Mouse (Mus musculus): Measurements from ENCODE around the gene Tmem132b.
"Not testable (repeated sequence)": the region's sequence is repeated elsewhere in the genome, so short reads cannot be mapped to it uniquely, and the experiment has no call there.

Tmem132b gene

DNA sequence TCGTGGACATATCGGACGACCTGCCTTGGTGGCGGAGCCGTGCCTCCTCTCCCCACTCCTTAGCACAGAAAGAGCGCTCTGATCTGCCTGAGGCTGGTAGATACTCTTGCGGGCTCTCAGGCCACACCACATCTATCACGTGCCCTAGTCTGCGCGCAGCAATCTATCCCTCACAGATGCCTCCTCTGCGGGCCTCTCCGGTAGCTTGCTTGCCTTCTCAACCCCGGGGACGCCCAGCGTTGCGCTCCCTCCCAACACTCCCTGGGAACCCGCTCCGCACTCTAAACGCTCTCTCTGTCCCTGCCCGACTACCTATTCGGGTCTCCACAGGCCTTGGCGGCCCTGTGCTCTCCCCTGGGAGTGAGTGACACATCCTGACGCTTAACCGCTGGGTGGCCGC is at the start of gene Tmem132b:
Gene Tmem132b, plus strand, starts transcription at position 141 of the 400 bp plus-strand sequence.
- peak; percentile 81 for DNase-seq (ENCODE audit: low read depth, low spot score)

DNA sequence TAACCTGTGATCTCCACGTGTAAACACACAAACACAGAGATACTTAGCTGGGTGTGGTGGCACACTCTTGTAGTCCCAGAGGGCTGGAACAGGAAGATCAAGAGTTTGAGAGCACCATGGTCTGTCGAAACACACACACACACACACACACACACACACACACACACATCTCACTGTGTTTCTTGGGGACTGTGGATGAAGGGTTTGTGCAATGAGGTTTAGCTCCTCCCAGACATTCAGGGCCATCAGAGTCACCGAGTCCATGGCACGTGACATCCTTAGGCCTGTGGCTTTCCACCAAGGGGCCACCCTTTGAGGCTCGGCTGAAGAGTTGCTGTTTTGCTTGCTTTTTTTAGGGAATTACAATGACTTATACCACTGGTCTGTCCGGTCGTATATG is 49.1 kb upstream of the Tmem132b start:
- DNase-seq (ENCODE audit: low read depth, low spot score) = no peak

DNA sequence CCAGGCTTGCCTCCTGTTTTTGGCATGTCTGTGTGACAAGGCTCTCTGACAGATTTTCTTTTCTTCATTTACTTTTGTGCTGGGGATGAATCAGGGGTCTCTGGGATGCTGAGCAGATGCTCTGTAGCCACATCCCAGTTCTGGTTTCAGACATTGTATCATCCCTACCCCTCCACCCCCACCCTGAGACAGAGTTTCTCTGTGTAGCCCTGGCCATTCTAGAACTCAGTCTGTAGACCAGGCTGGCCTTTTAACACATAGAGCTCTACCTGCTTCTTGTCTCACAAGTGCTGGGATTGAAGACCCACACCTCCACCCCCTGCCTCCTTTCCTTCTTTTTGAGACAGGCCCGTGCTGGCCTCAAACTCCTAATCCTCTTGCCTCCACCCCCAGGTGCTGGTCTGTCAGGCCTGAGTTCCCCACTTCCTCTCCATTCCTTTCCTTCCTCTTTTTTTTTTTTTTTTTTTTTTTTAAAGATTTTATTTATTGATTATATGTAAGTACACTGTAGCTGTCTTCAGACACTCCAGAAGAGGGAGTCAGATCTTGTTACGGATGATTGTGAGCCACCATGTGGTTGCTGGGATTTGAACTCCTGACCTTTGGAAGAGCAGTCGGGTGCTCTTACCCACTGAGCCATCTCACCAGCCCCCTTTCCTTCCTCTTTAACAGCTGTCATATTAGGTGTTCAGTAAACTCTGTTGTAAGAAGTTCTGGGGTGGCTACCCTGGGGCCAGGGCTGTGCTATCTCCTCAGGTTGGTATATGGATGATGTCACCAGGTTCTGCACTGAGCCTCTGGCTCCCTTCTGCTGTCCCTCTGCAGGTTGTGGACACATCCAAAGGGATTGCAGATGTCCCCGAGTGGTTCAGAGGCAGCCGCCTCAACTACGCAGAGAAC is 47.6 kb upstream of the Tmem132b start:
- DNase-seq (ENCODE audit: low read depth, low spot score) = no peak

- no peak for DNase-seq (ENCODE audit: low read depth, low spot score)
These were observed 46.4 kb upstream of the Tmem132b start for GRCm38 (mm10) chr5:125485031-125485778.

- DNase-seq (ENCODE audit: low read depth, low spot score) = no peak
These were observed 45.5 kb upstream of the Tmem132b start for GRCm38 (mm10) chr5:125486088-125486487.

DNA sequence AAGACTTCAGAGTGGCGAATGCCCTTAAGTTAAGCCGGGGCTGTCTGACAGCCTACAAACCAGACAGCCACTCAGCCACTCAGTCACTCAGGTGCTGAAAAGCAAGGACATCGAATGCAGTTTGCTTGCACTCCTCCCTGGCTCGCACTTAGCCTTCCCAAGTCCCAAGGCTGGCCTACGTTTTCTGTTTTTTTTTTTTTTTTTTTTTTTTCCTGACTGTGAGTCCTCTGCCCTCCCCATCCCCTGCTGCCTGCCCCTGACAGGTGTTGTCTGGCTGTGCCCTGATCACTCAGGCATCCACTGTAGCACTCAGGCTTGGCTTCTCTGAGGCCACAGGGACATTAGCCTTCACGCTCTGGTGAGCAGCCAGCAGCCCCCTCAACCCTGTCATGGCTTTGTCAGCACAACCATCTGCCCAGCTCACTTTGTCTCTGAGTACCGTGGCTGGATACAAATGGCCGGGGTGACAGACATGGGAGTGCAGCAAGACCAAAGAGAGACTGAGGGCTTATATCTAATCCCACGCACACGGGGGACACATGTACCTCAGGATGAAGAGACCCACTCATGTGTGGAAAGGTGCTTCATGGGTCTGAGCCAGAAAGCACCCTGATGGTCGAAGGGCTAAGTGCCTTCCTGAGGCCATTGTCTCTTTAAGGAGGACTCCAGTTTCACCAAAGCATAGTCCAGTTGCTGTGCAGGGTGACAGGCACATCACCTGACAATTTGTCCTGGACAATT is 44.0 kb upstream of the Tmem132b start:
- no peak for DNase-seq (ENCODE audit: low read depth, low spot score)

- no peak for DNase-seq (ENCODE audit: low read depth, low spot score)
These were observed 43.5 kb upstream of the Tmem132b start for GRCm38 (mm10) chr5:125488116-125488455.

- DNase-seq (ENCODE audit: low read depth, low spot score) = not testable (repeated sequence)
These were observed 42.6 kb upstream of the Tmem132b start for GRCm38 (mm10) chr5:125488953-125489352.

DNA sequence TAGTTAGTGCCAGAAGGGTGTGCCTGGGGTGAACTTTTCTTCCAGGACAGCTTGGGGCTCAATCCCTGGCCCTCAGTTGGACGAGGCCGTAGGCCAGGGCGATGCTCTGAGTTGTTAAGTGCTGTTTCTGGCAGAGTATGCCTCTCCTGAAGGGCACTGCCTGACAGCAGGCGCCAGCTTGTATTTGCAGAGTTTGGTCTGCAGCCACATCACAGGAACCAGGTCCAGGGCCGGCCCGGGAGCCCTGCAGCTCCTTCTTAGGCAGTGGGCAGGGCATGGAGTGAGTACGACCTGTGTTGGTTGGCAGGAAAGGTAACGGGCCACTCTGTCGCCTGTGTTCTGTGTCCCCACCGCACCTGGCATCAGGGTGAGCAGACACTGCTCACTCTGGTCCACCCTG is 40.5 kb upstream of the Tmem132b start:
- no peak for DNase-seq (ENCODE audit: low read depth, low spot score)

DNA sequence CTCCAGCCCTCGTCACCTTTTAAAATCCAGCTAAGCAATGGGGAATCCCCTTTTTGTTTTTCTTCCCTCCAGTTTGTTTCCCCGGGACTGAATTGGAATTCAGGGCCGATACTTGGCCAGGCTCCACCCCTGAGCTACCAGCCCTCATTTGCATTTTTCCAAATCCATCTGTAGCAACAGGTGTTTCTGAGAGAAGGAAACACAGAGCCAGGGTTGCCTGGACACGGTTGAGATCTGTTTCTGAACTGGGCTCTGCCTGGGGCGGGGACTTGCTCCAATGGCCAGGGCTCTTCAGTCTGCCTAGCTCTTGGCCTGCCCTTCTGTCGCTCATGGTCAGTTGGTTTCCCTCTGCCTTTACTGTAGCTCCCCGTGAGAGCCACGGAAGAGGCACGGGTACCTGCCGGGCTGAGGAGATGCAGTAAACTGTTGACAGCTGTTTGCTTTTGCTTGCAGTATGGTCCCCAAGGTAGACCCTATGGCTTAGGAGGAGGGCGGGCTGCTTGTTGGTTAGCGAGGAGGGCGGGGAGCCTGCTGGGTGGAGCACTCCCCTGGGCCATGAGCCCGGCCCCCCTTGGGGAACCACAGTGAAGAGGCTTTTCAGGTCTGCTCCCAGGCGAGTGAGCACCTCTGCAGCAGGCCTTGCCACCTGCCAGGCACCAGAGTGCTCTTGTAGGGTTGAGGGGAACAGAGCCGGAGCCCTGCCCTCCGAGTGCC is 39.0 kb upstream of the Tmem132b start:
- peak; percentile 45 for DNase-seq (ENCODE audit: low read depth, low spot score)

GRCm38 (mm10) chr5:125493093-125493423 is 38.5 kb upstream of the Tmem132b start:
- no peak for DNase-seq (ENCODE audit: low read depth, low spot score)

DNA sequence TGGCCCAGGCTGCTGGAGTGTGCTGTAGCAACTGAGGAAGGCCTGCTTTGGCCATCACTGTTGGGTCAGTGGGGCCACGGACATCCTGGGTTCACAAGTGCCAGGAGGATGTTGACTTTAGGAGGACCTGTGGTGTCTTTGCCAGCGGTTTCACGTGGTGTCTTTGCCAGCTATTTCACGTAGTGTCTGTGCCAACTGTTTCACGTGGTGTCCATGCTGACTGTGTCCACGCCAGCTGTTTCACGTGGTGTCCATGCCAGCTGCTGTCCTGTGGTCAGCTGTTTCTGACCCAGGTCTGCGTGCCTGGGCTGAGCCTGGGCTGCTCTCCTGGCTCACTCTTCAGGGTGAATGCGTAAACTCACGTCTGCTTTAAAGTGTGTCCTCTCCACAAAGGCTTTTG is 35.9 kb upstream of the Tmem132b start:
- DNase-seq (ENCODE audit: low read depth, low spot score) = no peak

- peak; percentile 78 for DNase-seq (ENCODE audit: low read depth, low spot score)
These were observed 33.6 kb upstream of the Tmem132b start for GRCm38 (mm10) chr5:125497821-125498600.

GRCm38 (mm10) chr5:125501505-125501904 is 30.1 kb upstream of the Tmem132b start:
- no peak for DNase-seq (ENCODE audit: low read depth, low spot score)

DNA sequence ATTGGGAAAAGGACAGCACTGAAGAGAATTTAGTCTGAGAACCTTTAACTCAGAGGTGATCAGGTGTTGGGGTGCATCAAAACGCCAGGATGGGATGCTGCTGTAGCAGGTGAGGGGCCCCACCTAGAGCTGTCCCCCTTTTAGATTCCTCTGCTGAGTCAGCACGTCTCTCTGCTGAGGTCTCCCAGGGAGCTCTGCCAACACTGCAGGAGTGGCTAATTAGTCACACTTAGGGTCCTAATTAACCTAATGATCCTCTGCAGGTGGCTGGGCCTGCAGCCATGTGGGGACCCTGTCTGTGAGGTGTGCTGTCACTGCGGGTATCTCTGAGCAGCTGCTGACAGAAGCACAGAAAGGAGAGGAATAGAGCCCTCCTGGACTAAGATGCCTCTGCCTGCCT is 29.4 kb upstream of the Tmem132b start:
- no peak for DNase-seq (ENCODE audit: low read depth, low spot score)

DNA sequence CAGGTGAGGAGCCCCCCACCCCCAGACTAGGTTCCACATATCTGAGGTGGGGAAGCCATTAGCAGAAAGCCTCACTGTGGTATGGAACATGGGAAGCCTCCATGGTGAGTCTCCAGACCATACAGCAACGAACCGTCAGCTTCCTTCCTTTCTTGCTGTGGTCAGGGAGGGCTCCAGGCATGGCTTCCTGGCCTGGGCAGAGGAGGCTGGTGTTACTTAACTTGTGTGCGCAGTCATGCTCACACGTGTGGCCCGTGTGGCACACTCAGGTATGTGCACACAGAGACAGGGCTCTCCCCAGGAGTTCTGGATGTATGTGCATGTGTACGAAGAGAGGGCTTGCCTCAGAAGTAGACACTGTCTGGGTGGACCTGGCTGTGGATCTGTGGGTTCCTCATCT is 27.9 kb upstream of the Tmem132b start:
- no peak for DNase-seq (ENCODE audit: low read depth, low spot score)

- no peak for DNase-seq (ENCODE audit: low read depth, low spot score)
These were observed 26.9 kb upstream of the Tmem132b start for GRCm38 (mm10) chr5:125504692-125505091.

DNA sequence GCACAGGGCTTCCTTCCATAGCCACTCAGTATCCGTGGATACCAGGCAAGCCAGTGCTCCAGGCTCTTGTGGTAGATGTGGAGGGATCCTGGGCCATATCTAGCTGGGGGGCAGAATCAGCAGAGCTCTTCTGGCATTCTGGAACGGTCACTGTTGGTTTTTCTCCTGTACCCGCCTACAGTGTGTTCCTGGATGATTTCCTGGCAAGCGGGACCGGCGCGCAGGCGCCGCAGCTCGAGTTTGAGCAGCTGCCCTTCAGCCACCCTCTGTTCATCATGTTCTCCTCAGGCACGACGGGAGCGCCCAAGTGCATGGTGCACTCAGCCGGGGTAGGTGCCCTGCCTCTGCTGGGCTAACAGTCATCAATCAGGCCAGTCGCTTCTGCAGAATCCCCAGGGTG is 25.6 kb upstream of the Tmem132b start:
- no peak for DNase-seq (ENCODE audit: low read depth, low spot score)

- peak; percentile 91 for DNase-seq (ENCODE audit: low read depth, low spot score)
These were observed 24.0 kb upstream of the Tmem132b start for GRCm38 (mm10) chr5:125507582-125507981.

- peak; percentile 78 for DNase-seq (ENCODE audit: low read depth, low spot score)
These were observed 23.6 kb upstream of the Tmem132b start for GRCm38 (mm10) chr5:125508006-125508405.

GRCm38 (mm10) chr5:125509541-125509940 is 22.0 kb upstream of the Tmem132b start:
- DNase-seq (ENCODE audit: low read depth, low spot score) = peak; percentile 86

All from R1 (cell line).